Mouse (Mus musculus) frontal cortex, postnatal 14 days (tissue): ENCODE results near the gene Dcst2.

Experiments
- DNase-seq, 2 experiments: peaks; one replicate each; pipeline ENCODE4 v3.0.0; 2022; ENCODE audit warnings: low spot score in 2 of 2

The Dcst2 gene

DNA sequence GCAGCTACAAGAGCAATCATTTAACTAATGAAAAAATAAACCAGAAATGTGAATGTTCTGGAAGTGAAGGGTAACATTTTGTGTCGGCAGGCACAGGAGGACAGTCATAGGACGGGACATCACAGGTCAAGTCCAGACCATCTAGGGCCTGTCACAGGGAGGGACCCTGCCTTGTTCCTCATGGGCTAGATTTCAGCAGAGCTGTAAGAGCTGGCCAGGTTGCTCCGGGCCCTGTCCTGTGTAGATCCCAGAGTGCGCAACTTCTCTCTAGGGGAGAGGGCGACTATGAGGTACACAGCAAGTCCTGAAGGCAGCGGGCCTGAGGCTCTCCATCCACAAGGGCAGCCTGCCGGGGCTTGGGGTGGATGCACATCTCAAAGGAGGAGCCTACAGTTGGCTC lies at the start of gene Dcst2:
Gene Dcst2, plus strand, starts transcription at position 301 of the 400 bp plus-strand sequence.
- DNase-seq: no peak

DNA sequence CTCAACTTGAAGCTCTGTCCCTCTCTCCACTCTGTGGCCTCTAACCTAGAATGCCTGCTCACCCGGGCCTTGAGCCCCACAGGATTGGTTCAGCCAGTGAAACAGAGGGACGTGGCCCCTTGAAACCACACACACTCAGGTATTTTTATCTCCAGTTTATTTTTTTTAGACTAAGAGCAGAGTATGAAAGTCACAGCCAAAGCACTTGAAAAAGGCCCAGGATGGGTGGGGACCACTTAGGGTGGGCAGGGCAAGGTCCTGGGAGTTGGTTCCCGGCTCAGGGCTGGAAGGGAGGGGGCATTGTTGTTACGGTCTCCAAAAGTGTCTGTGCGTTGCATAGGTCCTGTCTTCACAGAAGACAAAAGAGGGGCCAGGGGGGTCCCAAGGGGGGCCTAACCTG lies 47.4 kb upstream of the Dcst2 start:
- DNase-seq: no peak

DNA sequence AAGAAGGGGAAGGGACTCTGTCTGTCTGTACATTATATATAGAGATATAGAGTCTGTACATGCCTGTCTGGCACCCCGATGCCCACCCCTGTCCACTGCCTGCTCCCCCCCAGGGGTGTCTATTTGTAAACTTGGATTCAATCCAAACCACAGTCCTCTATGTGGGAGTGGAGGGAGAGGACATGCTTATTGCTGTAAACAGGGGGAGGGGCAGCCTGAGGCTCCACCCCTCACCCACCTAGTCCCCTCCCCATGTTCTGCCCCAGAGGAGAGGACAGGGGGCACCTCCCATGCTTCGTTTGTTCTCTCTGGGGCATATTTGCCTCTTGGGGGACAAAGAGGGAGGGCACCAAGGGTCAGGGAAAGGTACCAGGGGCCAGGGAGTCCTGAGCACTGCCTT lies 47.0 kb upstream of the Dcst2 start:
- DNase-seq: no peak

DNA sequence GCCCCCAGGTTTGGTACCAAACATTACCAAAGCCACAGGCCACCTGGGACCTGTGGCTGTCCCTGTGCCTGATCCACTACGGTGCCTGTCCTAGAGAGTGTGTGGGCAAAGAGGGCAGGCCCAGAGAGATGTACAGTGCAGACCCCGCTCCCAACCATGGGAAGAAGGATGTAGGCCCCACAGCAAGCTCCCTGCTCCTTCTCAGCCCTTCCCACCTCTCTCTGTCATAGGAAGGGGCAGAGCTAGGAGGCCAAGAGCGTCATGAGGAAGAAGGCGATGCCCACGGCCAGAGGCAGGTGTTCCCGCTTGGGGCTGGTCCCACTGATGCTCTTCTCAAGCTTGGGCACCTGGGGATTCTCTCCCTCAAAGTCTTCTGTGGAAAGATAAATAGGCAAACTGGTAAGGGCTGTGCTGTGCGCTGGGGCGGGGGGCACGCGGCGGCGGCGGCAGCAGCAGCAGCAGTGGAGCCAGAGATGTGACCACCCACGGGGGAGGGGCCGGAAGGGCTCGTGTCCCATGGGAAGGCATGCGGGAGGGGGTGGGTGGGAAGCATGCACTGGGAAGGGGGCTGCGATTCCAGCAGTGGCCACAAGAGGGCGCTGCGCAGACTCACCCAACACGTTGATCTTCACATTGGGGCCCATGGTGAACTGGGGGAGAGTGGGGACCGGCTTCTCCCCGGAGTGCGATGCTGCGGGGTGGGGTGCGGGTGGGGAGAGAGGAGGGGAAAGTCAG lies 46.4 kb upstream of the Dcst2 start:
- DNase-seq: peak; percentile 46 to 73

DNA sequence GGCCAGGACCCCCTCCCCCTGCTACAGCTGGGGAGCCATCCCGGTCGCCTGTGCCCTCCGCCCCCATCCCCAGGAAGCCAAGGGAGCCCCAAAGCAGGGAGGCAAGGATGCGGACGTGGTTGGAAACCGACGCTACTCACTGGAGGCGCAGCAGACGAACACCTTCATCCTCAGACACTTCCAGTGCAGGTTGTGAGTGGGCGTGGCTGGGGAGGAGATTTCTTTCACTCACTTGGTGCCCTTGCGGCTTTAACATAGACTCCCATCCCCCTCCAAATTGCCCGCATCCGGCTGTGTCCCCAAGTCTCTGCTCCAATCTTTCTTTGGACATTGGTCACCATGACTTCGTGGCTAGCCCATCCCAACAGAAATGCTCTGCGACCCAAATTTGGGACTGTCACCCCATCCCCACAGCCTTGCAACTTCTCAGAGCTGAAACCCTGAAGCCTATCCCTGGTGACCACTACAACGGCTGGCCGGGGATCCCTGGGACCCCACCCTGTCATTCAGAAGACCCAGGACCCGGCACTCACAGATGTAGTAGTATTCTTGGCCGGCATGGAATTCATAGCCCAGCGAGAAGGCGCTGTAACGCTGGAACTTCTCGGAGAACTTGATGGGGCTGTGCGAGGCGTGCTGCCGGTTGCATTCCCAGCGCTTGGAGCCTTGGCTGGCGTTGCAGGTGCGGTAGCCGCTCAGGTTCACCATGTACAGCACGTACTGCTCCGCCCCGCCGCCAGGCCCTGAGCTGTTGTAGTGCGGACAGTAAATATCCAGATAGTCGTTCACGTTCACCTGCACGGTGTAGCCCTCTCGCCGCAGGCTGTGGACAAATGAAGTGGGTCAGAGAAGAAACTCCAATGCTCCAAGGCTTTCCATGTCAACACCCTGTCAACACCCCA lies 45.6 kb upstream of the Dcst2 start:
- DNase-seq: no peak

DNA sequence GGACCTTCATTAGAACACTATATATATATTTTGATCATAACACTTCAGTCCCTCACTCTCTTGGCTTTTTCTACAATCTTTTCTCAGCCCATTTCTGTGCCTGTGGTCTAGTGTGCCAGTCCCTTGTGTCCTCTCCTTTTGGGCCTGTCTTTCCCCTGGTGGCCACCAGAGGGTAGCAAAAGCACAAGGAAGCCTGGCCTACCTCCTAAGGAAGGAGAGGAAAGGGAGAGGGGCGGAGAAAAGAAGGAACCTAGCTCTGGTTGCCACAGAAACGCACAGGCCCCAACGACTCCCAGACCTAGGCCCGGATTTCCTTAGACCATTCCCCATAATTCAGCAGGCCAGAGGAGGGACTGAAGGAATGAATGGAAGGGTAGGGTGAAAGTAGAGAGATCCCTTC lies 44.9 kb upstream of the Dcst2 start:
- DNase-seq: peak; percentile 81 to 87

DNA sequence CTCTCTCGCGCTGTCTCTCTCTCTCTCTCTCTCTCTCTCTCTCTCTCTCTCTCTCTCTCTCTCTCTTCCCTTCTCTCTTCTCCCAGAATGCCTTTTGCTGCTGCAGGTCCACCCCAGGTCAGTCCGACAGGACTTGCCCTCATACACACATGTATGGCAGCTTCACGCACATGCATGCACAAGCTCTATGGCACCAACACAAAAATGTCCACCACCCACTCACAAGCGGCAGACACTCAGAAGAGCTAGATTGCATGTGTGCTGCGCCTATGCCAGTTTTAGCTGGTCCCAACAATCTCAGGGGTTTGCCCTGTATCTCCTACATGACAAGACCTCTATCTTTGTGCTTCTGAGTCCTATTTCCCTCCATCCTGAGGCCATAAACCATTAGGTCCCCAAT lies 44.5 kb upstream of the Dcst2 start:
- DNase-seq: no peak

DNA sequence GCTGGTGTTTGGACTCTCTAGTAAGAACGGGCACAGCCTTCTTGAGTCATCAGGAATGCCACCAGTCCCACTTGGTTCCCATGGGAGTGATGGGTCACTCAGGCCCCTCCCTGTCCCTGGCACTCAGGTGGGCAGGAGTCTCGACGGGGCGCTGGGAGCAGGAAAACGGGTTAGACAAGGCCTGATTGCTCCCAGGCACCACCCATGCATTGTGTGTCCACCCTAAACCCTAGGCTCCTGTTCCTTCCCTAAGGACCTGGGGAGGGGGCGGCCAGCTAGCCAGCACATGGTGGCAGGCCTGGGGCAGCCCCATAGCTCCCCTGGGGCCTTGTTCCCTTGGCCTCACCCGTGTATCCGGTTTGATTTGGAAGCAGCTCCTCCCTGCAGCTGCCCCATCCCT lies 43.5 kb upstream of the Dcst2 start:
- no peak for DNase-seq

DNA sequence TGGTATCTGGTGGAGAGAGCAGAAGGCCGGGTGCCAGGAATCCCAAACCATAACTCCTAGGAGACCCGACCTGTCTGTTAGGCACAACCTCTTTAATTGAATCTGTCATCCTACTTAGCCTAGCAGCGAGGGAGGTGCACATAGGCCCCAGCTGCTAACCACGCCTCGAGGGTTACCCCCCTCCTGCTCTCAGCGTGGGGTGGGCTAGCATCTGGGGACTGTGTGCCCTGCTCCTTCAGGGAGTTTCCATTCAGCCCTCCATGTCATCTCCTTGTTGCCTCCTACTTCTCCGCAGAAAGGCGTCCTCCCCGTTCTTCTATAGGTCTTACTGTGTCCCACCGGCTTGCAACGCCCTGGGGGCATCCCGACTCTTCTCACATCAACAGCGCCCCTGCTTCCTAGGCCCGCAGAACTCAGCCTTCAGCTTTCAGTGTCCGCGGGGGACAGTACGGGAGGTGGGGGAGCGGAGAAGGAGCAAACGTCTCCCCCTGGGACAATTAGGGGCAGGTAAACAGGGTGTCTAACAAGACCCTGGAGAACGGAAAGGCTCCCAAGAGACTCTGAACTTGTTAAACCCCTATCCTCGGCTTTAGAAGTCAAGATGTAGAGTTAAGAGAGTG lies 42.7 kb upstream of the Dcst2 start:
- no peak for DNase-seq

DNA sequence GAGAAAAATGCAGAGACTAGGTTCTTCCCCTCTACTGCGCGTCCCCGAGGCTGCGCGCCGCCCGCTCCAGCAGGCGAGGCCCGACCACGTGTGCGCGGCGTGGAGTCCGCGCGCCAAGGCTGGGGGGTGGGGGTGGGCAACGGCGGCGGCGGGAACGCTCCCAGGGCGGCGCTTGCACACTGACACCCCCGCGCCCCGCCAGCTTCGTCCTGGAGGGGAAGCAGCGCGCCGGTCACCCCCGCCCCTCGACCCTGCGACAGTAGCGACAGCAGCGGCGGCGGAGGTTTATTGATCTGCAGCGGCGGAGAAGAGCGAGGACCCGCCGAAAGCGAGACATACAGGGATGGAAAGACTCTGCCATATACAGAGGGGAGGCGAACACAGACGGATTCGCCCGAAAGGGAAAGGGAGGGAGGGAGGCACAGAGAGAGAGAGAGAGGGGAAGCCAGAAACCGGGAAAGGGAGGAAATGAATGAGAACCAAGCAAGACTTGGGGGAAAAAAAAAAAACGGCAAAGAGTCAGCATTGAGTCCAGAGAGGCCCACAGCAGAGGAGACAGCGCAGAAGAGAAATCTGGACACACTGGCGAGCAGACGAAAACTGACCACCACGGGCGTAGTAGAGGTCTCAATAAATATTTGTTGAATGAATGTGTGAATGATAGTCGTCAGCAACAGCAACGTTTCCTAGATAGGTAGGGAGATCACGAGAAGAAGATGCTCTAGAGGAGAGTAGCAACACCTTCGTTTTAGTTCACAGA lies 42.0 kb upstream of the Dcst2 start:
- DNase-seq: peak in 1 of 2 experiments; percentile 22

DNA sequence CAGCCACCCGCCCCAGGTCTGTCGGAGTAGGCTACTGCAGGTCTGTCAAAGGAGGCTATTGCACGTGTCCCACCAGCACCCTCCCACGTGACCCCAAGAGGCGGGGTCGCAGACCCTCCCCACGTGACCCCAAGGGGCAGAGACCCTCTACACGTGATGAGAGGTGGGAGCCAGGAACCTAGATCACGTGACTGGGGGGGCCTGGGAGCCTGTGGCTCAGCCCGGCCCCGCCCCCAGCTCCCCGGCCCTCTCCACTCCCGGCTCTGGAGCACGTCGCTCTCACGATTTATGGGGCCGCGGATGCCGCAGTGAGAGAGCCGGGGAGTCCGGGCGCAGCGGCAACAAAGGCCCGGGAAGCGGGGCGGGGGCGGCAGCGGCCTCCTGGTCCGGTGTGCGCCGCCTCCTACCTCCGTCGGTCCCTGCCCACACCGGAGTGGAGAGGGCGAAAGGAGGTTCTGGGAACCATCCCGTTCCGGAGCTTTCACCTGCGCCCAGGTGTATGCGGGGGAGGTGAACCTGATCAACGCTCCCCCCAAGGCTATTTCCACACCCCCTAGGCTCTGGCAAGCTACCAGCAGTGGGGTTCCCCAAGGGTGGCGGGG lies 41.1 kb upstream of the Dcst2 start:
- peak; percentile 55 to 67 for DNase-seq

DNA sequence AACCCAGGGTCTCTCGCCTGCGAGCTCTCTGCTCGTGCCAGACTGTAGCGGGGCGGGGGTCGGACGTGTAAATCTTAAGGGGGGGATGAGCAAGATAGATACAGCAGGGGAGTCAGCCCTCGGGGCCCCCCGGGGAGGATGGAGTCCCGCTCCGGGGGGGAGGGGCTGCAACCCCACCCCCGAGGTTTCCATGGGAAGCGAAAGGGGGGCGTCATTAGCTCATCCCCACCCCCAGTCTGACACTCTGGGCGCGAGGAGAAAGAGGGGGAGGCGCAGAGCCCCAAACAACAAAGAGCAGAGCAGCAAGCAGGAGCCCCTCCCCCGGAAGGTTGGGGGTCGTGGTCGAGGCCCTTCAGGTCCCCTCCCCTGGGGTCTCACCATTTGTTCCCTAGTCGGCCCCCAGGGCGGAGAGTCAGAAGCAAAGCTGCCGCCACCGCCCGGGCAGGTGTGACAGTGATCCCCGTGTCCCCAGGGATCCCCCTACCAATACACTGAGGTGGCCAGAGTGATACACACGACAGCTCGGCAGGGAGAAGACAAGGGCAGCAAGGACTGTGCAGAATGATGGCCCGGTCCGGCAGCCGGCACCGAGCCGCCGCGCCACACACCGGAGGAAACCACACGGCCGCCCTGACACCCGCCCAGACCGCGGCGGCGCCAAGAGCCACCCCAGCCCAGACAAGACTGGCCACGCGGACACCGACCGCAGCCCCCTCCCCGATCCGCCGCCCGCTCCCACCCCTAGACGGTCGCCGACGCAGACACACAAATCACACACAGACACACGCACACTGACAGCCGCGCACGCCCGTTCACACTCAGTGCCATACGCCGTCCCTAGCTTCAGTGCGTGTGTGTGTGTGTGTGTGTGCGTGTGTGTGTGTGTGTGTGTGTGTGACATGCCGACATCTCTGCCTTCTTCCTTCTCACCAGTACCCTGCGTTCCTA lies 40.3 kb upstream of the Dcst2 start:
- DNase-seq: peak; percentile 29 to 50

DNA sequence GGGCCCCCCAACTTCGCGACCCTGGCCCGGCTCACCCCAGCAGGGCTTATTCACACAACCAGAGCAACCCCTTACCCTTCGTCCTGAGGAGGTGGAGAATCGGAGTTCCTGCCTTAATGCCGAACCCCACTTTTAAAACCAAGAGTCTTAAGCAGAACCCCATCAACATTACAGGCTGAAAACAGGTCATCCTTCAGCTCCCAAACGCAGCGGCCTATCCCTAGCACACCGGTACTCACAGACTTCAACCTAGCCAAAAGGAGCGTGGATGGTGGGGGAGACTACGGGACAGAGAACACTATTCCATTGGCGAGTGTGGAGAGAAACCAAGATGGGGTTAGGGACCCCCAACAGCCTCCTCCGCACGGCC lies 39.7 kb upstream of the Dcst2 start:
- DNase-seq: no peak

DNA sequence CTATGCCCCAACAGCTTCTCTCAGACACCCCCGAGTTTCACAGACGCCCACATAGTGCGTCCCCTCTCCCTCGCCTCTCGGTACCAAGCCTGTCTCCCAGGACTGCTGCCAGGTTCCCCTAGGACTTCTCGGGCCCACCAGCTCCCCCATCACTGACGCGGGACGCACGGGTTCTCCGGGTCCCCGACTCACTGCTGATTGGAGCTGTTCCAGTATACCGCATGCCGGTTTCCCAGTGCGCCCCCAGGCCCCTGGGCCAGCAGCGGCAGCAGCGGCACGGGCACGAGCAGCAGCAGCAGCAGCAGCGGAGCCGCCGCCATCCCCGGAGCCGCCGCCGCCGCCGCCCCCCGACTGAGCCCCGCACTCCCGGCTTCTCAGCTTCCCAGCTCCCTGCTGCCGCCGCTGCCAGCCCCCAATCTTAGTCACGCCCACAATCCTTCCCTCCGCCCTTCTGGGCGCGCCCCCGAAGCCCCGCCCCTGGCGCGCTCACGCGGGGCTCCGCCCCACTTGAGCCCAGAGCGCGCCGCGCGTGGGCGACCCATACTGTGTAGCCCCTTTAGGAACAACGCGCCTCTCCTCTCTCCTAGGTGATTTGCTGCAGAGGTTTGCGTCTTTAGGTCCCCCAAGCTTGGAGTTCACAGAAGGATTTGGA lies 39.1 kb upstream of the Dcst2 start, which contains the start of gene Efna3:
Gene Efna3, minus strand, starts transcription at position 452 of the 652 bp plus-strand sequence.
- peak; percentile 80 to 85 for DNase-seq

DNA sequence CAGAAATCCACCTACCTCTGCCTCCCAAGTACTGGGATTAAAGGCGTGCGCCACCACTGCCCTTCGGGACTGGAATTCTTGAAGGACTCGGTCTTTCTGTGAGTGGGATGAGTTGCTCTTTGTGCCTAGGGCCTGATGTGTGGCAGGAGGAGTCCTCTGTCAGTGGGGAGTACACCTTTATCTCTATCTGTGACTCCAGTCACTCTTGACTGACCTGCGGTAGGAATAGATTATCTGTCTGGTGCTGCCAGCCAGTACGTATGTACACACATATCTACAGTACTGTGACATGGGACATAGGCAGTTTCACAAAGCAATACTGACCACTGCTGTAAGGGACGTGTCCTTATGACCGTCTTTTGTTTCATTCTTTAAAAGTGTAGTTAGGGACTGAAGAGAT lies 35.9 kb upstream of the Dcst2 start:
- DNase-seq: no peak

DNA sequence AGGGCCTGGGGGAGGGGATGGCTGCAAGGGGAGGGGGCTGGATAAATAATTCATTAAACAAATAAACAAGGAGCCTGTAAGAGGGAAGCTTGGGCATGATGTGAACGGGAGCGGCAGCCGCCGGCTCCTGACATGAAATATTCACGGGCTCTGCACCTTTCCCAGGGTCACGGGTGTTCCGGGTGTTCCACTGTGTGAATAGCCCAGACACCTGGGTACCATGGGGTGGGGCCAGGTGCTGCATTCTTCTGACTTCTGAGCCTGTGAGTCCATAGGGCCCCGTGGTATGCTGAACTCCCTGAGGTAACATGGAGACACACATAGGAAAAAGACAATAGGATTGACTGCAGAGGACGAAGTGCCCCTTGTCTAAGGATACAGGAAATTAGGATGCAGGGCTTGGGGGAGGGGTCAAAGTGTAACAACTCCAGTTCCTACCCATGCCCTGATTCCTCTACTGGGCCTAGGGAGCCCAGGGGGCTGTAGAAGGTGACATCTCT lies 34.4 kb upstream of the Dcst2 start:
- no peak for DNase-seq

DNA sequence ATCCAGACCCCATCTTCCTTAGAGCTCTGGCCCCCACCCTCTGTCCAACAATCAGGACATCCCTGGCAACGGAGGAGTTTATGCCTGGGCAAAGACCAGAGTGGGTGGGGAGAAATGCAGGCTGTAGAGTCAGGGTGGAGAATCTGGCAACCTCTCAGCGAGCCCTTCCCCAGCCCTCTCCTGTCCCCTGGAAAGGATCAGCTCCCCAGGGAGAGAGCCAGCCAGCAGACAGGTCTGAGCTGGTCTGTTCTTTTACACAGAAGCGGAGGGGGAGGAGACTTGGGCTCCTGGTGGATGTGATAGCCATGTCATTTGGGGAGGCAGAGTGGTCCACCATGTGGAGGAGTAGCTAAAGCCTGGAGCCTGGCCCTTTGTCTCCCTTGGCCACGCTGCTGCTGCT lies 33.2 kb upstream of the Dcst2 start:
- no peak for DNase-seq

DNA sequence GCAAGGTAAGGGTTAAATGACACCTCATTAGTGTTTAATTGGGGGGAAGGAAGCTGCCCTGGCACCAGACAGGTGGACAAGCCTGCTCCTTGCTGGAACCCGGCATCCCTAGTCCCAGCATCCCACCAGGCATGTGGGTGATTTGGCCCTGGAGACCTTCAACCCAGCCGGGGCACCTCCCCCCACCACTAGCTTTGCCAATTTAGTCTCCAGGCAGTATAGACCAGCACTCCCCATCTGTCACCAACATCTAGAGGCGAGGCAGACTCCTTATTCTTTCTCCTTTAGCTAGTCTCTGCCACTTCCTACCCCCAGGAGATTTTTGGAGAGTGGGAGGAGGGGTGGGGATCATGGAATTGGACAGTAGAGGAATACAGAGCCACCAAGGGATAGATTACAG lies 31.4 kb upstream of the Dcst2 start:
- DNase-seq: no peak

DNA sequence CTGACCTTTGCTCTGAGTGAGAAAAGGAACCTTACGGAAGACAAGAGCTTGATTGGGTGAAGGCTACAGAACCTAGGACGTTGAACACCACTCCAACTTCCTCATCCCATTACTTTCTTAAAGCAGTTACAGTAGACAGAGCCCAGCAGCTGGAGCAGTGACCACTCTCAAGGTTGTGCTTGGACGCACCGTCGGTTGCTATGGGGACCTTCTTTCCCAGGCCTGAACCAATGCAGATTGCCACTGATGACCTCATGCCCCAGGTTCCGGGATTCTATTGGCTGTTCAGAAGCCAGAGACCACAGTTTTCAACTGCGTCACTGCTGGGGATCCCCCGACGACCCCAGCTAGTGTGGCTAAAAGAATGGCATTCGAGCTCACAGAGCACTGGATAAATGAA lies 30.8 kb upstream of the Dcst2 start:
- no peak for DNase-seq

DNA sequence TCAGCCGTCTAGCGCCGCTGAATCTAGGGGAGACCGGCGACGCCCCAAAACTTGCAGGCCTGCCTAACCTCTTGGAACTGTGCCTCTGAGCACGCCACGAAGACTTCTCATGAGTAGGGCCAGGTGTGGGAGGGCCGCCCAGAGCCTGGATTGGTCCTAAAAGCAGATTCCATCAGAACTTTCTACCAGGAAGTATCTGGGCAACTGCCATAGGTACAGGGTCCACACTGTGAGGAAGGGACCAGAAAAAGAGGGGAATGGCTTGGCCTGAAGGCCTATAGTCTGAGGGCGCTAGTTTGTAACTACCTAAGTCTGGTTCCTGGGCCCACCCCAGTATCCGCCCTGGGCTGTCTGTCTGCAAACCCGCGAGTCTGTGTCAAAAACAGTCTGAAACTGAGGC lies 30.2 kb upstream of the Dcst2 start:
- no peak for DNase-seq
